Mouse (Mus musculus) G1E (cell line): Measurements from ENCODE around the gene Gpr162. TPM values are rescaled to one million over a fixed set of nuclear protein-coding genes. Genes with fewer than 3 reads are reported as not detected.

Experiments used
- ATAC-seq: 2 replicates; pipeline ENCODE4 v1.8.0; 2016; ENCODE audit warnings: mild to moderate bottlenecking; ENCODE audit not compliant: insufficient number of reproducible peaks, poor library complexity, low FRiP score, severe bottlenecking; ENCODE audit errors: extremely low read depth
- DNase-seq: peaks from one replicate; pipeline ENCODE4 v3.0.0; 2012; ENCODE audit warnings: low spot score
- H3K27me3 ChIP-seq: 2 replicates; pipeline ENCODE4 v1.6.1; 2012; ENCODE audit warnings: mild to moderate bottlenecking, low read length, inconsistent platforms; ENCODE audit not compliant: insufficient read depth
- H3K36me3 ChIP-seq: replicated peaks from 2 replicates; pipeline ENCODE3; 2012; ENCODE audit warnings: mild to moderate bottlenecking, inconsistent platforms
- H3K4me1 ChIP-seq: 2 replicates; pipeline ENCODE4 v1.6.1; 2012; ENCODE audit warnings: low read depth, low read length, inconsistent platforms, mixed read lengths; ENCODE audit not compliant: insufficient read depth
- H3K4me3 ChIP-seq: 2 replicates; pipeline ENCODE4 v1.5.1; 2012; ENCODE audit warnings: low read depth, mild to moderate bottlenecking, inconsistent platforms, low read length, moderate library complexity, mixed read lengths
- H3K9me3 ChIP-seq: replicated peaks from 2 replicates; pipeline ENCODE4 v1.6.1; 2012; ENCODE audit warnings: inconsistent platforms
- CTCF ChIP-seq: IDR thresholded peaks from 2 replicates; pipeline ENCODE4 v1.5.1; 2012; ENCODE audit warnings: low read depth, low read length, inconsistent platforms, mixed read lengths
- GATA1 ChIP-seq: IDR thresholded peaks from 2 replicates; pipeline ENCODE4 v1.6.1; 2012; ENCODE audit warnings: borderline replicate concordance, low read length, inconsistent platforms, mixed read lengths
- GATA2 ChIP-seq: IDR thresholded peaks from 2 replicates; pipeline ENCODE4 v1.6.1; 2012; ENCODE audit warnings: low read depth, low read length, inconsistent platforms, borderline replicate concordance
- POLR2AphosphoS5 ChIP-seq: IDR thresholded peaks from 2 replicates; pipeline ENCODE4 v1.6.1; 2012; ENCODE audit warnings: low read depth, low read length, inconsistent platforms; ENCODE audit not compliant: insufficient replicate concordance
- TAL1 ChIP-seq: conservative IDR thresholded peaks from 2 replicates; pipeline ENCODE4 v1.6.1; 2012; ENCODE audit warnings: low read depth, low read length, inconsistent platforms, mixed read lengths
- polyA plus RNA-seq: library from polyadenylated mRNA; stranded (reverse); fragments of >175 nt; gene quantifications from 2 replicates; pipeline ENCODE4 v1.2.3, GENCODE M21; 2012
- total RNA-seq, 2 experiments: library from RNA; stranded (forward) in 1 of 2; stranded (reverse) in 1 of 2; fragments of 200-1000 nt in 1 of 2; fragments of >200 nt in 1 of 2; fragmentation: Nextera tagmentation in 1 of 2; gene quantifications; 2 replicates each; pipeline ENCODE4 v1.2.3; 2014 to 2017

Gpr162 gene
- total and polyA plus RNA-seq, 3 experiments, result 0.22 TPM; not detected in 2

DNA sequence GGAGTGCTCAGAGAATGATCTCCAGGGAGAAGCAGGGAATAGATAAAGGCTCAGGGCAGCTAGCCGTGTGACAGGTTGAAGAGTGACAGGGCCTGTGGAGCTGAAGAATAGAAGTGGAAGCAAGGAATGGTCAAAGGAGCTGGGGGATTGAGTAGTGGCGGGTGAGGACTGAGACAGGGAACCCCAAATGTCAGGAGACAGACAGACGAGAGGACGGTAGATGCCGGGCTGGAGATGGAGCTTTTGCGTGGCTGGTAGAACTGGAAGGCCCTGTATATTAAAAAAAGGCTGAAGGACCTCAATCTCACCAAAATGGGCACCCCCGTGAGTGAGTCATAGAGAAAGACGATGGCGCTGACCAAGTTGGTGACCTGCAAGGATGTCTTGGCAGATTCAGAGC is 3.3 kb downstream of the Gpr162 start:
- Histone ChIP-seq H3K4me3 (no peak overlapping the region), H3K4me1 (peaks cover 5% of the 10 kb centered on the region; the same call in 1 of the 2 replicates), H3K9me3 (no peaks in the 10 kb centered on the region), H3K27me3 (peaks cover 71% of the 10 kb centered on the region), H3K36me3 (no peaks in the 10 kb centered on the region)
- no peak for ATAC-seq
- TF ChIP-seq GATA1, result no peak
- DNase-seq, result no peak

DNA sequence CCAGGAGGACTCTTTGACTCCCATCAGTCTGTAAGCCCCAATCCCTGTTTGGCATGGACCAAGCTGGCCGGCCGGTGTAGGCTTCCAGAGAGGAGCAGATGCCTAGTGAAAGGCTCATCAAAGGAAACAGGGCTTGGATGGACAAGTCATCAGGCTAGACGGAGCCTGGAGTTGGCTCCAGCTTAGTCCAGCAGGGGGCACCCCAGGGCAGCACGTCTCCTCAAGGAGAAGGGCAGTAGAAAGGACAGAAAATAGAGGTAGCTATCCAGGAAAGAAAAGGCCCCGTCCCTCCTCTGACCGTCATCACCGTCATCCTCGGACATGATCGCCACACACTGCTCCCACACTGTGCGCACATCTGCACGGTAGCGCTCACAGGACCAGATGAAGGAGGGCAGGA is 4.1 kb downstream of the Gpr162 start:
- H3K4me1 ChIP-seq, result peaks cover 5% of the 10 kb centered on the region; the same call in 1 of the 2 replicates
- ATAC-seq, result peak; percentile 28; the same call in 1 of the 2 replicates
- TF ChIP-seq CTCF (peak; percentile 55; the same call in 1 of the 2 replicates), TAL1 (no peak)
- H3K4me3 ChIP-seq, result no peak overlapping the region
- no peaks in the 10 kb centered on the region for H3K9me3 ChIP-seq
- no peaks in the 10 kb centered on the region for H3K36me3 ChIP-seq
- peaks cover 71% of the 10 kb centered on the region for H3K27me3 ChIP-seq
- DNase-seq, result peak; percentile 59

DNA sequence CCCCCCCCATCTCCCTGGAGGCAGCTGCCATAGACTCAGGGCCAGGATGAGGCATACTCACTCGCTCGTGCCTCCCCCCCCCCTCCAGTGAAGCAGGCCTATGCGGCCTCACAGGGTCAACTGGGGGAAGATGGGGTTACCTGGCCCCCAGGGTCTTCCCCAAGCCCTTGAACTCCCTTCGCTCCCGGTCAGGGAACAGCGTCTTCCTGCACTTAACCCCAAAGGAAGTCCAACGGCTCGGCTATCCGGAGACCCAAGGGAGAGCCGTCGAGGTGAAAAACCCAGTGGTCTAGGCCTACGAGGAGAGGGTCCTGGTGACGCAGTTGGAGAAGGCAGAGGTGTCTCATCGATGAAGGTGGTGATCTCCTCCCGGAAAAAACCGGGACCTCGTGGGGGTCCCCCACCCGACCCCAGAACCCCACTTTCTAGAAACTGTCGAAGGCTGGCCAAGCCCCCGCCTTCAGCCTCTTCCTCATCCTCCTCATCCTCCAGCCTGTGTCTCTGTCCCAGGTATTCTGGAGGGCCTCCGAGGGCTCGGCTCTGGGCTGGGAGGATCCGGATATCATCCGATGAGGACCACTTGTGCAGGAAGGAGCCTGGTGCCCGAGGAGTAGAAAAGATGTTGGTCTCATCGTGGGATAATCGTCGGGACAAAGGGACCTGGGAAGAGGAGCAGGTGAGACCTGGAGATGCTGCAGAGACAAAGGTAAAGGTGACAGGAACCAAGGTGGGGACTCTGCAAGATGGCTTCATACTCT is 5.0 kb downstream of the Gpr162 start:
- H3K4me1 ChIP-seq, result peaks cover 5% of the 10 kb centered on the region; the same call in 1 of the 2 replicates
- no peaks in the 10 kb centered on the region for H3K9me3 ChIP-seq
- H3K27me3 ChIP-seq, result peaks cover 67% of the 10 kb centered on the region
- no peak for TF ChIP-seq TAL1
- TF ChIP-seq GATA1, result no peak
- no peak for TF ChIP-seq GATA2
- TF ChIP-seq POLR2AphosphoS5, result no peak
- no peak for TF ChIP-seq CTCF
- no peak for DNase-seq
- H3K36me3 ChIP-seq, result no peaks in the 10 kb centered on the region
- ATAC-seq, result no peak
- H3K4me3 ChIP-seq, result no peak overlapping the region

GRCm38 (mm10) chr6:124857840-124858530 is 5.8 kb downstream of the Gpr162 start:
- no peak for DNase-seq
- Histone ChIP-seq H3K9me3 (no peaks in the 10 kb centered on the region), H3K36me3 (no peaks in the 10 kb centered on the region), H3K4me1 (peaks cover 2% of the 10 kb centered on the region; the same call in 1 of the 2 replicates), H3K27me3 (peaks cover 66% of the 10 kb centered on the region), H3K4me3 (no peak overlapping the region)
- no peak for TF ChIP-seq POLR2AphosphoS5
- TF ChIP-seq CTCF, result no peak
- TF ChIP-seq GATA1, result no peak
- no peak for TF ChIP-seq TAL1
- no peak for TF ChIP-seq GATA2
- ATAC-seq, result no peak

- Histone ChIP-seq H3K4me1 (0 out of 2 replicates have a peak, but pooled peaks cover 2% of the 10 kb centered on the region), H3K27me3 (peaks cover 67% of the 10 kb centered on the region), H3K9me3 (no peaks in the 10 kb centered on the region), H3K4me3 (no peak within 1 kb of the TSS), H3K36me3 (no peaks in the 10 kb centered on the region)
- no peak for TF ChIP-seq GATA1
- TF ChIP-seq GATA2, result no peak
- TF ChIP-seq CTCF, result no peak
- no peak for TF ChIP-seq TAL1
- no peak for TF ChIP-seq POLR2AphosphoS5
- ATAC-seq (no peak), DNase-seq (no peak)
These were observed 6.6 kb downstream of the Gpr162 start, which contains the start of gene P3h3 for GRCm38 (mm10) chr6:124856916-124857839. Gene P3h3, minus strand, starts transcription at chr6:124857752.

- no peak for ATAC-seq
- H3K27me3 ChIP-seq, result peaks cover 59% of the 10 kb centered on the region
- TF ChIP-seq CTCF (no peak), TAL1 (no peak), GATA2 (no peak), POLR2AphosphoS5 (no peak), GATA1 (no peak)
- no peaks in the 10 kb centered on the region for H3K36me3 ChIP-seq
- no peaks in the 10 kb centered on the region for H3K9me3 ChIP-seq
- no peak overlapping the region for H3K4me3 ChIP-seq
- DNase-seq, result no peak
- 0 out of 2 replicates have a peak, but pooled peaks cover 2% of the 10 kb centered on the region for H3K4me1 ChIP-seq
These were observed 7.5 kb downstream of the Gpr162 start for GRCm38 (mm10) chr6:124856321-124856720.
